Mouse (Mus musculus): ENCODE measurements around the gene Dnajc17.

Gene Dnajc17

DNA sequence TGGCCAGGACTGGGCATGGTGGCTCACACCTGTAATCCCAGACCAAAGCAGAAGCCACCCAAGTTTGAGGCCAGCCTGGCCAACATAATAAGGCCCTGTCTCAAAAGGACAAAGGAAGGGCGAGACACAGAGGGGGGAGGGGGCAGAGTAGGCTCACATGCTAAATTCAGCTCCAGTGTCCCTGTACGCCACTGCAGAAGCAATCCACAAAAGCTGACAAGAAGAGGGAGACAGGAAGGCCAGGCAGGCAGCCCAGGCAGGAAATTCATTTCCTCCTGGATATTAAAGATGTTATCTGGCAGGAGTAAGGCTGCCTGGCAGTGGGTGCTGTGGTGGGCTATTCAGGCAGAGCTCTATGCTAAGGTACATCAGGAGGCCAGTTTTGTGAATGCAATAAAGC lies 47.3 kb downstream of the Dnajc17 start:
- DNase-seq (ENCODE audit: low read depth, low spot score): no peak

DNA sequence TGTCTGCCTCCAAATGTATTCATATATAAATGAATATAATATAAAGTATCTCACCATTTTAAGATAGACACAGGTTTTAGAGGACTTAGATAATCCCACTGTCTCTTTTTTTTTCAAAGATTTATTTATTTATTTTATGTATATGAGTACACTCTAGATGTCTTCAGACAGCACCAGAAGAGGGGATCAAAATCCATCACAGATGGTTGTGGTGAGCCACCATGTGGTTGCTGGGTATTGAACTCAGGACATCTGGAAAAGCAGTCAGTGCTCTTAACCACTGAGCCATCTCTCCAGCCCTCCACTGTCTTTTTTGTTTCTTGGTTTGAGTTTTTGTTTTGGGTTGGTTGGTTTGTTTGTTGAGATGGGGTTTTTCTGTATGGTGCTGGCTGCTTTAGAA lies 50.8 kb downstream of the Dnajc17 start:
- no peak for DNase-seq (ENCODE audit: low read depth, low spot score)

DNA sequence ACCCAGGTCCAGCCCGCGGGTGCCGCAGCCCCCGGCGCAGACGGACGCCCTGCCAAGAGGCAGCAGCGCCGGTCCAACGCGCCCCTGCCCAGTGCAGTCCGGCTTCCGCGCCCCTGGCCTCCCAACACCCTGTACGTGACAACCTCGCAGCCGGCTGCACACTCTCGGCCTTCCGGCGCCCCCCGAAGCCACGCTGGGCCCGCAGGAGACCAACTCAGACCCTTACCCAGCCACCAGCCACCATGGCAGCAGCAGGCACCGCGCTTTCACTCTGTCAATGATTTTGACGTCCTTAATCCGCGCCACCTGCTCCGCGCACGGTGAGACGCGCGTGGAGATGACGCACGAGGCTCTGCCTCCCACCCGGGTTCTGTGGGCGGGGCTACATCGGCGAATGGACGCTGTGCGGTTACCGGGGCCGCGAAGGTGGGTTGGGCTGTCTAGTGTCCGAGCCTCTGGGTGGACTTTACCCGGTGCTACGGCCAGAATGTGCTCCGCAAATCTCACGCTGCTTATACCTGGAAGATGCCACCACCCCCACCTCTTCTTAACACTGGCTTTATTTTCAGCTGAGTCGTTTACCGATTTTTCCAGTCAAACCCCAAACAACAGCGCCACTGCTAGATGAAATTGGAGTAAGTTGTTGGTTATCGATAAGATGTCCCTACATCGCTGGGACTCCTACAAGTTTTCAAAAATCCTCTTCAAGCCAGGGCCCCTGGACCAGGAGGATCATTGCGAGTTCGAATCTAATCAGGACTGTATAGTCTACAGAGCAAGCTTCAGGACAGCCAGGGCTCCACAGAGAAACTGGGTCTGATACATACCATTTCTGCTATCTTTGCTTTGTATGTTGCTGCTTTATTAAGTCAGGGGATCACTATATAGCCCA lies 51.7 kb downstream of the Dnajc17 start, which contains the start of gene Rmdn3:
Gene Rmdn3 (minus strand): TSS at position 354 of the 892 bp plus-strand sequence.
- DNase-seq (ENCODE audit: low read depth, low spot score): peak; percentile 98

DNA sequence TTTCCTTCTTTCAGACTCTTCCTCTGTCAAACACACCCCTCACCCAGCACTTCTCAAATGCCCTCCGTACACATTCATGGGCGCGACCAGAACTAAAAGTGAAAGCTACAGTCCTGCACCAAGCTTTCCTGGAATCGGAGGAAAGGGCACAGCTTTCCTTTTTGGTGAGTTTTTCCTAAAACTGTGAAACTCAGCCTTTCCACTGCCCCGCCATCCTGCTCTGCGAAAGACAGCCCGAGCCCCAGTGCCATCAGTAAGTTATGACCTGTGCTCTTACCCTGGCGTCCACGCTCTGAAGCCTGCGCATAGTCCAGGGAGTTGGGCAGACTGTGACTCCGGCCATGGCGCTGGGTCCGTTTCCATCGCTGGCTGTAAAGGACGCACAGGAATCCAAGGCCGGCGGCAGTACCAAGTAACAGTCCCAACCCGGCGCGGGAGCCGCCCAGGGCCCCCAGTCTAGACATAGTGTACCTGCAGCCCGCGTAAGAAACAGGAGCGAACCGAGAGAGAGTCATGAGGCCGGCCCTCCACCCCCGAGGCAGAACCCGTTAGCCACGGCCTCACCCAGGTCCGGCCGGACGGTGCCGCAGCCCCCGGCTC lies 52.4 kb downstream of the Dnajc17 start:
- no peak for DNase-seq (ENCODE audit: low read depth, low spot score)

DNA sequence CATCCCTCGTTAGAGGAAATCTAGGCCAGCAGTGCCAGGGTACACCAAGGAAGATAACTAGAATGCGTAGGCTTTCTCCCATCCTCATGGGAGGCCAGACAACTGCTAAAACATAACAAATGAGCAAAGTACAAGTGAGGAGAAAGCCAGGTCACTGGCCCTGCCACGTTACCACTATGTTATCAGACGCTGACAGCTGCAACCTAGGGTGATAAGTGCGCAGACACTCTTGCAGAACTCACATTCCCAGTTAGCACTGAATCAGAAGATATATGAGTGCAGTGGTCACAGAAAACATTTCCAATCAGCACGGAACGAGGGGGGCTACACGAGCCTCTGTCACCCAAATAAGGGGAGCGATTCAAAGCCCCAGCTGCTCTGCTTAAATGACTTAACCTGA lies 53.2 kb downstream of the Dnajc17 start:
- no peak for DNase-seq (ENCODE audit: low read depth, low spot score)

DNA sequence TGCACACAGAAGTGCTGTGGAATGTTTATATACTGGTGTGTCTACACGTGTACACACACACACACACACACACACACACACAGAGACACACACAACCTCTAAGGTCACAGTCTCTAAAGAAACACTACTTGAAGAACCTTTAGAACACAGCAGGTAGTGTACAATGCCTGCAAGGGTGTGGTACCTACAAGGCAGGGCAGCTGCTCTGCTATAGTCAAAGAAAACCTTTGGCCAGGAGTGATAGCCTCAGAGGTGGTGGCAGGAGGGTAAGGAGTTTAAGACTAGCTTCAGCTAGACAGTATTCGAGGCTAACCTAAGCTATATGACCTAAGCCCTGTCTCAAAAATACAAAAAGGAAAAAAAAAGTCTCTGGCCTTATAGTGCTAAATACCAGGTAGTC lies 53.9 kb downstream of the Dnajc17 start:
- DNase-seq (ENCODE audit: low read depth, low spot score): no peak

DNA sequence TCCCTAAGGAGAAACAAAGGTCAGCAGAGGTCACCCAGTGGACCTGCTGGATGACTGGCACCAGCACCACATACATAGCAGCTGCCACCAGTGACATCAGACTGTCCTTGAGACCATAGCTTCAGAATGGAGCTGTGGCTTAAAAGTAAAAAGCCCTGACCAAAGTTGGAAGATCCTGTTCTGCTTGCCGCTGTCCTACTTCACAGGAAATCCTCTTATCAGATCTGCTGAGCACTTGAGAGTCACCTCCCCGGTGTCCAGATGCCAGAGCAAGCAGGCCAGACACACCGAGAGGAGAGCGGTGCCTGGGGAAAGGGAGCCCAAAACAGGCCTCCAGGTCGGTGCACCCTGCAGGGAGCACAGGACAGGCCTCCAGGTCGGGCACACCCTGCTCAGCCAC lies 56.3 kb downstream of the Dnajc17 start:
- no peak for DNase-seq (ENCODE audit: low read depth, low spot score)

DNA sequence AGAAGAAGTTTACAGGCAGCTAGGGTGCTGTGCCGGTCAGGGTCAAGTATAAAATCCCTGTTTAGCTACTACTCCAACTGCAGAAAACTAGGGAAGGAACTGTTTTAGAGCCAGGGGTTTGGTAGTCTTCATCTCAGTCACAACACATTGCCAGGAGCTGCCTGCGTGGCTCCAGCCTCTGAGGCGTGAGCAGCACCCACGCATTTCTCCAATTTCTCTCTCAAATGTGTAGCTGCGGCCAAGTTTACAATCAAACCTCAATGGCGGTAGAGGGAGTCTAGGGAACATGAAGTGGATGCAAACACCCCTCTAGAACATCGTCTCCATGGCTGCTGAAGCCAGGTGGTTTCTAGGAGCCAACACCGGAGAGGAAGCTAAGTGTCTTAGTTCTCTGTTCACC lies 60.8 kb downstream of the Dnajc17 start:
- peak; percentile 73 for DNase-seq (ENCODE audit: low read depth, low spot score)

DNA sequence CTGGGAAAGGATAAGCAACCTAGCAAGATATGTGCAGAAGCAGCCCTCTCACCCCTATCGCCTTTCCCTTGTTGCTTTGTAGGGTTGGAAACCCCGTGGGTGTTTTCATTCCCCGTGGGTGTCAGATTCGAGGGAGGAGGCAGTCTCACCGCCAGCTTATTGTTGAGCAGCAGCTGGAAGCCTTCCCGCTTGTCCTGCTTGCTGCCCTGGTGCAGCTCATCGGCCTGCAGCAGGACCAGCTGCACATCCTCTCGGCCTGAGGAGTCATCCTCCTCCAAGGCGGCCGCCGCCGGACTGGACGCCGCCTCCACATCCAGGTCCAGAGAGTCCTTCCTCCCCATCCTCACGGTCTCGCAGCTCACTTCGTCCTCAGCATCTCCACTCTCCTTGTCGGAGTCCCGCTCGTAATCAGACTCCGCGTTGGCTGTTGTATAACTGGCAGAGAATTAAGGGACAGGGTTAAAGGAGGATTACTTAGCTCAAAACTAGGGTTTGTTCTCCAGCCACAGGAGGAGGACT lies 61.4 kb downstream of the Dnajc17 start:
- no peak for DNase-seq (ENCODE audit: low read depth, low spot score)

DNA sequence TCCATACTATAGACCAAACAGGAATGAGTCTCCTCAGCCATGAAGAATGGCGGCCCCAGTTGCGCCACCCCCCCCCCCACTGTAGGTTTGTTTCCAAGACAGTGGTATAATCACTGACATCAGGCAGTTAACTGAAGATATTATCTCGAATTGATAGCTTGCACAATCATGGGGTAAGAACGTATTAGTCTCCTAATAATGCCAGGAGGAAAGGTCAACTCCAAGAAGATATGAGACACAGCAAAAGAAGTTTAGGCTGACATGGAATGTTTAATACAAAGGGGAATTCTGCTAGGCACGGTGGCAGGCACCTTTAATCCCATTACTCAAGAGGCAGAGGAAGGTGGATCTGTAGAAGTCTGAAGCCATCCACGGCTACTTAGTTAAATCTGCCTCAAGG lies 62.2 kb downstream of the Dnajc17 start:
- DNase-seq (ENCODE audit: low read depth, low spot score): no peak

DNA sequence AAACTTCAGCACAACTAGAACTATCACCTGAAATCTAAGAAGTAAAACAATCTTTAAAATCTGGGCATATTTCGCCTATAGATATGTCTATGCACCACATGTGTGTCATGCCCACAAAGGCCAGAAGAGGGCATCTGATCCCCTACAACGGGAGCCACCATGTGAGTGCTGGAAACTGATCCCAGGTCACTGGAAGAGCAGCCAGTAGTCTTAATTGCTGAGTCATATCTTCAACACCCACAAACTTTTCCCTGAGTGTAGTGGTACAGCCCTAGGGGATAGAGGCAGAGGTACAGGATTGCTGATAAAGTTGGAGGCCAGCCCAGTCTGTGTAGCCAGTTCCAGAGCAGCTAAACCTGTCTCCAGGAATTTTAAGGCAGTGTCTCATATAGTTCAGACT lies 63.4 kb downstream of the Dnajc17 start:
- DNase-seq (ENCODE audit: low read depth, low spot score): no peak

DNA sequence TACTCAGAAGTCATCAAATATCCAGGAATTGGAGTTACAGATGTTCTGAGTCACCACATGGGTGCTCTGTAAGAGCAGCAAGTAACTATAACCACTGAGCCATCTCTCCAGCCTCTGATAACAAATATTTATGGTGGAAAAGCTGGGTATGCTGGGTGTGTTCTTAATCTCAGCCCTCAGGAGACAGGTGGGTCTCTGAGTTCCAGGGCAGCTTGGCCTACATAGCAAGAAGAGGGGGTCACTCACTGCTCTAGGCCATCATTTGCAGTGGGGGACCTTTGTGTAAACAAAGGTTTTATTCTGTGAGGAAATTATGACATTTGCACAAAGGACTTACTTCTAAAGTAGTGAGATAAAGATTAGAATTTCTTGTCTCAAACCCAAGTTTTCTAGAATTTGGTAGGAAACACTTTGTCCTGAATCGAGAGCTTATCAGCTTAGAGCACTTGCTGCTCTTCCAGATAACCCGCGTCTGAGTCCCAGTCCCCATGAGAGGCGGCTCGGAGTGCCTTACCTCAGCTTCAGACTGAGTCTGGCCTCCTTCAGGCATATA lies 72.2 kb downstream of the Dnajc17 start:
- DNase-seq (ENCODE audit: low read depth, low spot score): no peak
